Mouse (Mus musculus) midbrain, embryonic 14.5 days (tissue): ENCODE measurements around the gene Pdzd7. TPM values are rescaled to one million over a fixed set of nuclear protein-coding genes. Genes with fewer than 3 reads are reported as not detected.

Experiments used
- ATAC-seq: fragments of 200-750 bp; cut with Nextera tagmentation; 2 replicates; pipeline ENCODE4 v1.8.0; 2017; ENCODE audit warnings: moderate number of reproducible peaks, moderate library complexity; ENCODE audit not compliant: low FRiP score, low TSS enrichment
- DNase-seq: peaks from one replicate; pipeline ENCODE4 v3.0.0-alpha.2; 2015
- H3K27ac ChIP-seq: fragments of 300-500 bp; sonication (generic); replicated peaks from 2 replicates; pipeline ENCODE4 v1.5.1; 2014; ENCODE audit warnings: mild to moderate bottlenecking, low read depth, low read length, moderate library complexity
- H3K27me3 ChIP-seq: fragments of 300-500 bp; sonication (generic); 2 replicates; pipeline ENCODE4 v1.6.1; 2014; ENCODE audit warnings: low read length, control low read depth, mixed read lengths; ENCODE audit not compliant: control insufficient read depth, insufficient read depth
- H3K36me3 ChIP-seq: fragments of 300-500 bp; sonication (generic); 2 replicates; pipeline ENCODE4 v1.6.1; 2014; ENCODE audit warnings: low read length, control low read depth; ENCODE audit not compliant: control insufficient read depth, insufficient read depth
- H3K4me1 ChIP-seq: fragments of 300-500 bp; sonication (generic); 2 replicates; pipeline ENCODE4 v1.6.1; 2014; ENCODE audit warnings: mild to moderate bottlenecking, antibody characterized with exemption, low read length, control low read depth; ENCODE audit not compliant: control insufficient read depth, insufficient read depth
- H3K4me2 ChIP-seq: fragments of 300-500 bp; sonication (generic); 2 replicates; pipeline ENCODE4 v1.6.1; 2014; ENCODE audit warnings: mild to moderate bottlenecking, low read length, moderate library complexity
- H3K4me3 ChIP-seq: fragments of 300-500 bp; sonication (generic); replicated peaks from 2 replicates; pipeline ENCODE4 v1.5.1; 2014; ENCODE audit warnings: low read depth, low read length
- H3K9ac ChIP-seq: fragments of 300-500 bp; sonication (generic); replicated peaks from 2 replicates; pipeline ENCODE4 v1.6.1; 2014; ENCODE audit warnings: mild to moderate bottlenecking, low read length, moderate library complexity
- H3K9me3 ChIP-seq: fragments of 300-500 bp; sonication (generic); 2 replicates; pipeline ENCODE4 v1.6.1; 2016; ENCODE audit warnings: low read length, control low read depth, mixed read lengths; ENCODE audit not compliant: control insufficient read depth
- WGBS: fragments of 180-500 bp; shearing (Covaris S2); extraction: QIAGEN DNeasy Blood & Tissue Kit; methylation state at CpG from one replicate; pipeline ENCODE4 v1.1.7; 2014; 5-methylcytosine and 5-hydroxymethylcytosine counted together
- polyA plus RNA-seq: library from polyadenylated mRNA; unstranded; fragments of >200 nt; fragmentation: Nextera tagmentation; extraction: Ambion mirVana; gene quantifications from 2 replicates; pipeline ENCODE4 v1.2.1, GENCODE M21; 2014

Pdzd7 gene
- polyA plus RNA-seq, 1 experiment from 2014 or later = 2.8 TPM

DNA sequence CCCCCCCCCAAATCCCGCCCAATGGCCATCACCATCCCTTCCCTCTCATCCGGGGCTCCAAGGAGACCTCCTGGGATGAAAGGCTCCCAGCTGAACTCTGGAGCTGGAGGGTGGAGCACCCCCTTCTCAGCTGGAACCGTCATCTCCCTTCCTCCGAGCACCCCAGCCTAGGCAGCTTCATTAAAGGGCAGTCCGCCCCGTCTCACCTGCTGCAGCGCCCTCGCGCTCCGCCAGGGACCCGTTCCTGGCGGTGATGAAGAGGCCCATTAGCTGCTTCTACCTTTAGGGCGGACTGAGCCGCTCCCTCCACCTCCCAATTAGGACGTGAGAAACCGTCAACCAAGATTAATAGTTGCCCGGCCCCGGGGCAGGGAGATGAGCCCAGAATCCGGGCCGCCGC lies 19.7 kb upstream of the Pdzd7 start:
- WGBS = 5% methylated on average over 21 of the region's 21 CpGs
- no peak overlapping the region for H3K27ac ChIP-seq
- no peaks in the 10 kb centered on the region for H3K9me3 ChIP-seq
- H3K27me3 ChIP-seq = peaks cover 39% of the 10 kb centered on the region
- H3K36me3 ChIP-seq = no peaks in the 10 kb centered on the region
- H3K9ac ChIP-seq = no peak overlapping the region
- H3K4me1 ChIP-seq = 0 out of 2 replicates have a peak, but pooled peaks cover 4% of the 10 kb centered on the region
- no peak for ATAC-seq
- H3K4me3 ChIP-seq = no peak overlapping the region
- H3K4me2 ChIP-seq = no peak overlapping the region
- peak; percentile 27 for DNase-seq

DNA sequence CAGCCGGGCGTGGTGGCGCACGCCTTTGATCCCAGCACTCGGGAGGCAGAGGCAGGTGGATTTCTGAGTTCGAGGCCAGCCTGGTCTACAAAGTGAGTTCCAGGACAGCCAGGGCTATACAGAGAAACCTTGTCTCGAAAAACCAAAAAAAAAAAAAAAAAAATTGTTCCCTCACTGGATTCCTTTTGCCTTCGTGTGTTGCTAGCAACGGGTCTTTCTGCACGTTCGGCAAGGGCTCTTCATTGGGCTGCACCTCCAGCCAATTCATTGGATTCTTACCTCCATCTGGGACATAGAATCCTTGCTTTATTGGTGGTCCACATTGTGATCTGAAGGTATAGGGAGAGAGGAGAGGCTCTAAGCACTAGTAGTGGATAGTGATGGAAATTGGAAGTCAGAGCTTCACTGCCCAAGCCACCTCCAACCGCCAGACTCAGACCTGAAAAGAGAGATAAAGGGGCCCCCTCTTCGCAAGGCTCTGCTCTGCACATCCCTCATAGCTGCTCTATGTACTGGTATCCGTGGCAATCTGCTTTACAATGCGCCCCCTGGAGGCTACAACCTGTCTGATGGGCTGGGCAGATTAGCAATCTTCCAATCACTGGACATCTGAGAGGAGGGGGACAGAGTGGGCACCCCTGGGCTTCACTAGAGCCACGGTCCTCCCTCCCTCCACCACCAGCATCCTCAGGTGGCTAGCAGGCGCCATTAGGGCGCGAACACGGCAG lies 18.2 kb upstream of the Pdzd7 start:
- Histone ChIP-seq H3K36me3 (no peaks in the 10 kb centered on the region), H3K9ac (peak overlapping the region; percentile 20; the same call in 1 of the 2 replicates), H3K27ac (no peak overlapping the region), H3K4me2 (peak overlapping the region; percentile 36; the same call in 1 of the 2 replicates), H3K4me1 (0 out of 2 replicates have a peak, but pooled peaks cover 8% of the 10 kb centered on the region), H3K9me3 (no peaks in the 10 kb centered on the region), H3K27me3 (peaks cover 39% of the 10 kb centered on the region), H3K4me3 (peak overlapping the region; percentile 16)
- DNase-seq = peak; percentile 68
- ATAC-seq = no peak
- whole genome bisulfite sequencing = 43% methylated on average over 20 of the region's 20 CpGs

DNA sequence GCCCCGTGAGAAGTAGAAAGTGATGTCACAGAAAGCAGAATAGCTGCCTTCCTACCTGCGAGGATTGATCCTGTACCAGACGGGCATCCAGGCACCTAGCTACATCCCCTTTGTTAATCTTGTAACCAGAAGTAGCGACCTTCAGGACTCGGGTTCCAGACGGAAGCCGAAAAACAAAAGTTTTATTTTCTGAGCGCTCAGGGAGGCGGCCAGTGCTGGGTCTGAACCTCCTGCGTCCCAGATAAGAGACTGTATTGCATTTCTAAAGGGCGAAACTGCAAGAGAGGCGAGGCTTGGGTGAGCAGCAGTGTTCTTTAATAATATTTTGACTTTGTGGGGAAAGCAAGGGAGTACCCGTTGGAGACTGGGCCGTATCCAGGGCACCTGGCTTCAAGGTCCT lies 13.3 kb upstream of the Pdzd7 start:
- H3K9ac ChIP-seq = peak overlapping the region; percentile 77
- H3K4me1 ChIP-seq = peaks cover 20% of the 10 kb centered on the region
- H3K27ac ChIP-seq = peak overlapping the region; percentile 95
- peak overlapping the region; percentile 50 for H3K4me3 ChIP-seq
- no peak for ATAC-seq
- DNase-seq = no peak
- H3K36me3 ChIP-seq = peaks cover 17% of the 10 kb centered on the region
- peak overlapping the region; percentile 77 for H3K4me2 ChIP-seq
- WGBS = under 1% methylated on average over 14 of the region's 14 CpGs
- no peaks in the 10 kb centered on the region for H3K27me3 ChIP-seq
- H3K9me3 ChIP-seq = no peaks in the 10 kb centered on the region

DNA sequence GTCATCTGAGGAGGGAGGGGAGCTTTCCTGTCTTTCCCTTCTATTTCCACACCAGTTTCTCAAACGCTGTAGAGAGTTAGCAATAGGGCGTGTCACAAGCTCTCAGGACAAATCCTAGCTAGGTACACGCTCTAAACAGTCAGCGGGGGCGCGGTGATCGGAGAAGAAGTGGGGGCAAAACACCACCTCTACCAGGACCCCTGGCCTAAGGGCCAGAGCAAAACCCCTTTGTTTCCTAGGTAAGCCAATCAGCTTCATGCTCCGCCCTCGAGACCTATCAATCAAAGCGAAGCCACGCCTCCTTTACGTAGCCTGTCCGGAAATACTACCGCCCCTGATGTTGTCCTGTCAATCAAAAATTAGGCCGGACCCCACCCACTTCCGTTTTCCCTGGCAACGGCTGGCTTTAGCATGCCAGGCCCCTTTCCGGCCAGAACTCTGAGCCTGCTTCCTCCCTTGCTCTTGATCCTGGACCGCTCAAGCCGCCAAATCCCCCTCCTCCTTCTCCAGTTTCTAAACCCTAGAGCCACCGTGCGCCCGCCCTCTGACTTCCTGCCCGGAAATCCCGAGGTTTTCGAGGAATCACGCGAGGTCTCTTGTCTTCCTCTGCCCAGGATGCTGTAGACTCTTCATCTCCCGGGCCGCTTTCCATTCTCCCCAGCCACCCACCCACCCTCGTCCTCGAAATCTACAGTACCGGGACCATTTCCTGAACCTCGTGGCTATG lies 12.8 kb upstream of the Pdzd7 start:
- Histone ChIP-seq H3K4me1 (peaks cover 19% of the 10 kb centered on the region), H3K9me3 (no peaks in the 10 kb centered on the region), H3K4me2 (peak overlapping the region; percentile 77), H3K27me3 (no peaks in the 10 kb centered on the region), H3K27ac (peak overlapping the region; percentile 95), H3K4me3 (peak overlapping the region; percentile 50), H3K9ac (peak overlapping the region; percentile 77), H3K36me3 (peaks cover 22% of the 10 kb centered on the region)
- ATAC-seq = peak; percentile 91
- DNase-seq = peak; percentile 100
- WGBS = under 1% methylated on average over 34 of the region's 34 CpGs

DNA sequence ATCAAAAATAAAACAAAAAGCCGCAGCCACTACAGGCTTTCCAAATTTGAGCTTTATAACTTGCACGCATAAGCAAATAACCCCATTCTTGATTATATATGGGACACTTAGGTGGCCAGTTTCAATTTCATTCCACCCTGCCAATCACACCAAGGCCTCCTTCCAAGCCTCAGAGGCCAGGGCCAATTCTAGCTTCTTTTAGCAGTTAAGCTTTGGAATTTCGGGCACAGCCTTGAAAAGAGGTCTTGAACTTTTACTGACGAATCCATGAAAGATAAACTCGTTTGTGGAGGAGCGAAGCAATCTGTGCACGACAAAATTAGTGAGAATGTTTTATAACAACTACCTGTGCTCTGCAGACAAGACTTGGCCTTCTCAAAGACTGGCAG lies 12.2 kb upstream of the Pdzd7 start:
- H3K4me3 ChIP-seq = peak overlapping the region; percentile 50
- ATAC-seq = no peak
- peak overlapping the region; percentile 64 for H3K9ac ChIP-seq
- peaks cover 19% of the 10 kb centered on the region for H3K4me1 ChIP-seq
- peak overlapping the region; percentile 95 for H3K27ac ChIP-seq
- 47% methylated on average over 7 of the region's 7 CpGs for WGBS
- no peaks in the 10 kb centered on the region for H3K27me3 ChIP-seq
- DNase-seq = no peak
- H3K36me3 ChIP-seq = peaks cover 28% of the 10 kb centered on the region
- H3K4me2 ChIP-seq = peak overlapping the region; percentile 77
- H3K9me3 ChIP-seq = no peaks in the 10 kb centered on the region

DNA sequence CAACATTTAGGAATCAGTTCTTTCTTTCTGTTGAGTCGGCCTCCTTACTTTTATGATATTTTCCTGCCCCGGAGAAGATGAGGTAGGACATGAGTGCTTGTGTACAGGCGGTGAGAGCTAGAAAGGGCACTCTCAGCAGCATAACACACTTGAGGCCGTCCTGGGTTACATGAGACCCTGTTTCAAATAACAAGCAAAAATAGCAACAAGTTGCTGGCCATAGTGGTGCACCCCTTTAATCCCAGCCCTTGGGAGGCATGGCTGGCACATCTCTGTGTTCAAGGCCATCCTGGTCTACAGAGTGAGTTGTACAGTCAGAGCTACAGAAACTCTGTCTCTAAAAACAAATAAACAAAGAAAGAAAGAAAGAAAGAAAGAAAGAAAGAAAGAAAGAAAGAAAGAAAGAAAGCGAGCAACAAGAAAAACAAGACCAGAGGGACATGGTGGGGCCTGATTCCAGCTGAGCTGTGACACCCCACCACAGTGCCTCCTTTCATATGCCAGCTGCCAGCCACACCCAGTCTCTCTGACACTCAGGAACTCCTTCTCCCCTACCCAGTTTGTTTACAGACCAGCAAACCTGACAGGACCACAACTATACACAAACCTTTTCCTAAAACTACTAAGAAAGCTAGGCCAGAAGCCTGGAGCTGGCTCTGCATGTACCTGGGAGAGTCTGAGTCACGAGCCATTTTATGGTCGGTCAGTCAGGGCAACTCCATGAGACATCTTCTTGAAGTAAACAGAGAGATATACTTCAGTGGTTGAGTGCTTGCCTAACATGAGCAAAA lies 11.6 kb upstream of the Pdzd7 start:
- Histone ChIP-seq H3K36me3 (peaks cover 34% of the 10 kb centered on the region), H3K4me1 (peaks cover 19% of the 10 kb centered on the region), H3K27me3 (no peaks in the 10 kb centered on the region), H3K4me3 (peak overlapping the region; percentile 50; the same call in 1 of the 2 replicates), H3K27ac (peak overlapping the region; percentile 95), H3K9ac (peak overlapping the region; percentile 64), H3K4me2 (peak overlapping the region; percentile 77), H3K9me3 (no peaks in the 10 kb centered on the region)
- DNase-seq (peak; percentile 19), ATAC-seq (no peak)
- 89% methylated on average over 7 of the region's 7 CpGs for WGBS

DNA sequence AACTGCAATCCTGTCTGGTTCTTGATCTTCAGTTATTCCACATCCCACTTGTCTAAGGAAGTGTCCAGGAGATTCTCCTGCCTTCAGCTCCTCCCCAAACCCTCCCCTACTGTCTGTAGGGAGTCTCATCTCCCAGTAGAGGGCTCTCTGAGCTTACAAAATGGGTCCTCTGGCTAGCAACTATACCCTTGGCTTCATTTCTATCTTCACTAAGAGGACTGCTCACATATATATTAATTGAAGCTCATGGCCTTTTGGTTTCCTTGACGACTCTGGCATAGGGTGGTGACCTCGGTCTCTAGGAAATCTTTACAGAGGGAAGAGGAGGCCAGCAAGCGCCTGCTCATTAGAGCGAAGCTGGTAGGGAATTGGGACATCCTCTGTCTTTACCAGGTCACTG lies 10.8 kb upstream of the Pdzd7 start:
- DNase-seq (peak; percentile 76), ATAC-seq (no peak)
- no peak overlapping the region; the same call in 1 of the 2 replicates for H3K4me2 ChIP-seq
- H3K9ac ChIP-seq = no peak overlapping the region
- H3K4me3 ChIP-seq = no peak overlapping the region
- peaks cover 19% of the 10 kb centered on the region for H3K4me1 ChIP-seq
- H3K9me3 ChIP-seq = no peaks in the 10 kb centered on the region
- WGBS = 42% methylated on average over 4 of the region's 4 CpGs
- H3K36me3 ChIP-seq = peaks cover 39% of the 10 kb centered on the region
- no peak overlapping the region for H3K27ac ChIP-seq
- H3K27me3 ChIP-seq = no peaks in the 10 kb centered on the region

DNA sequence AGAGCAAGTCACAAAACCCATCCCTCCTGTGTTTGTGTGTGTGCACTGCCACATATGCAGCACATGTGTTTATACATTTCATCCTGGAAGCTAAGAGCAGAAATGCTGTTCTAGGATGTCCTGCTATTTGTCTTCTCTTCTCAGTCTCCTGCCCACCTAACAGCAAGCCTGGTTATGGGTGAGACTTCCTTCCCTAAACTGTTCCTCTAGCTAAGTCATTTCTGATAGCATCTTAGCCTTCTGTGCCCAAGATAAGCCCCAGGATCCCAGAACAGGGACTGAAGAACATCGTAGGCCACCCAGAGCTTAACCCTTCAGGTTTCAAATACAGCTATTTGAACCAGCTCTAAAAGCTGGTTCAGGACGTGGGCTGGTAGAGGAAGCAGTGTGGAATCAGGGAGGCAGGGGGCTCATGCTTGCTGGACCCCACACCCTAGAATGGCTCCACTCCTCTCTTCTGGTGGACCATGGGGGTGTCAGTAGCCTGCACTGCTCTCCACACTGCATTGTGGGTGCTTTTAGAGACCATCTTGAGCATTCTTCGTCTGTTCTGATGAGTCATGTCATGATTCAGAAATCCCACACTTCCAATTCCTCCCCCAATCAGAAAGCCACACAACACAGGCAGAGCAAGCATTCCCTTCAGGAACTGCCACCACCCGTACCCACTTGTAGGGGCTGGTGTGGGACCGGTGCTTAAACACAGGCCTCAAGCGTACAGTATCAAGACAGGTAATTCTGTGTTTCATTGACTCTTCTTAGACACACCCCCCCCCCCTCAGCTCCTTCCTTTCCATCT lies 9.6 kb upstream of the Pdzd7 start:
- Histone ChIP-seq H3K27ac (no peak overlapping the region), H3K4me1 (peaks cover 19% of the 10 kb centered on the region), H3K4me2 (no peak overlapping the region), H3K4me3 (no peak overlapping the region), H3K36me3 (peaks cover 50% of the 10 kb centered on the region), H3K27me3 (no peaks in the 10 kb centered on the region), H3K9ac (no peak overlapping the region), H3K9me3 (no peaks in the 10 kb centered on the region)
- 83% methylated on average over 6 of the region's 6 CpGs for WGBS
- ATAC-seq = no peak
- no peak for DNase-seq
